Mouse (Mus musculus): Measurements from ENCODE around the gene Ppp1r35.

Ppp1r35 gene

GRCm38 (mm10) chr5:137751988-137752387 is 26.7 kb upstream of the Ppp1r35 start:
- DNase-seq: no peak

- no peak for DNase-seq
Observed at GRCm38 (mm10) chr5:137753111-137753832, 25.4 kb upstream of the Ppp1r35 start.

GRCm38 (mm10) chr5:137755425-137755824 is 23.2 kb upstream of the Ppp1r35 start:
- DNase-seq: no peak

GRCm38 (mm10) chr5:137756106-137756505 is 22.5 kb upstream of the Ppp1r35 start:
- DNase-seq: no peak

GRCm38 (mm10) chr5:137756882-137757661 is 21.6 kb upstream of the Ppp1r35 start:
- peak; percentile 88 to 93 for DNase-seq

- peak in 1 of 2 experiments; percentile 39 for DNase-seq
Observed at GRCm38 (mm10) chr5:137757887-137758286, 20.8 kb upstream of the Ppp1r35 start.

GRCm38 (mm10) chr5:137758921-137759534 is 19.6 kb upstream of the Ppp1r35 start:
- DNase-seq: no peak

GRCm38 (mm10) chr5:137759971-137760412 is 18.7 kb upstream of the Ppp1r35 start:
- peak; percentile 94 for DNase-seq

- DNase-seq: no peak
Observed at GRCm38 (mm10) chr5:137764609-137765340, 13.9 kb upstream of the Ppp1r35 start.

- no peak for DNase-seq
Observed at GRCm38 (mm10) chr5:137766270-137766669, 12.4 kb upstream of the Ppp1r35 start.

GRCm38 (mm10) chr5:137768475-137768874 is 10.2 kb upstream of the Ppp1r35 start:
- no peak for DNase-seq

GRCm38 (mm10) chr5:137770709-137771108 is 7.9 kb upstream of the Ppp1r35 start:
- peak in 1 of 2 experiments; percentile 52 for DNase-seq

- DNase-seq: no peak
Observed at GRCm38 (mm10) chr5:137772755-137773154, 5.9 kb upstream of the Ppp1r35 start.

GRCm38 (mm10) chr5:137775587-137776290 is 2.9 kb upstream of the Ppp1r35 start:
- no peak for DNase-seq

- peak; percentile 56 to 76 for DNase-seq
Observed at GRCm38 (mm10) chr5:137776408-137776918, 2.2 kb upstream of the Ppp1r35 start.

GRCm38 (mm10) chr5:137777267-137777845 is 1.3 kb upstream of the Ppp1r35 start:
- DNase-seq: no peak

- peak; percentile 52 to 77 for DNase-seq
Observed at GRCm38 (mm10) chr5:137779053-137779933, 644 bp downstream of the Ppp1r35 start.

- DNase-seq: no peak
Observed at GRCm38 (mm10) chr5:137781661-137782060, 3.0 kb downstream of the Ppp1r35 start.

- DNase-seq: no peak
Observed at GRCm38 (mm10) chr5:137782776-137783522, 4.3 kb downstream of the Ppp1r35 start.
